Mouse (Mus musculus) 416B (cell line): ENCODE measurements at regions not wholly inside any gene's neighbourhood (a gene's known extent, or its start where the extent isn't known, plus 50 kb on each side); places are given as distances from the start of the nearest gene placed in this dataset.

Experiments
- DNase-seq: peaks from one replicate; pipeline ENCODE4 v3.0.0; 2011; ENCODE audit warnings: low read depth

DNA sequence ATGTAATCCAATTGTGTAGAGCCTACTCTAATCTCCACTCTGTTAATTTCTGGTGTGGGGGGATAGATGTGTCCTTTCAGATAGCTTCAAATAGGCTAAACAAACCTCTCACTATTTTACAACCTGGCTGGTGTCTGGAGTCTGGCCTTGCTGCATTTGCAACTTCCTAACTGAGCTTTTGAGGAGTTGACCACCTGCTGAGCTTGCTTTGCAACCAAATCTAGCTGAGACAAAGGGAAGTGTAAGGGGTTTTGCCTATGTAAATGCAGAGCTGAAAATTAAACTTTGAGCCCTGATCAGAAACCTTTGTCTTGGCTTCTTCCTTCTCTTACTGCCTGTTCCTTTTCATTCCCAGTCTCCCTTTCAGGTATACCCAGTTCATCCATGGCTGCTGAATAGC is 404.3 kb downstream of the Cetn3 start:
- no peak for DNase-seq

- DNase-seq, result no peak
Measured at GRCm38 (mm10) chr13:82200739-82201138, 417.9 kb downstream of the Cetn3 start.

- DNase-seq, result no peak
Measured at GRCm38 (mm10) chr13:82225430-82225829, 442.6 kb downstream of the Cetn3 start.

DNA sequence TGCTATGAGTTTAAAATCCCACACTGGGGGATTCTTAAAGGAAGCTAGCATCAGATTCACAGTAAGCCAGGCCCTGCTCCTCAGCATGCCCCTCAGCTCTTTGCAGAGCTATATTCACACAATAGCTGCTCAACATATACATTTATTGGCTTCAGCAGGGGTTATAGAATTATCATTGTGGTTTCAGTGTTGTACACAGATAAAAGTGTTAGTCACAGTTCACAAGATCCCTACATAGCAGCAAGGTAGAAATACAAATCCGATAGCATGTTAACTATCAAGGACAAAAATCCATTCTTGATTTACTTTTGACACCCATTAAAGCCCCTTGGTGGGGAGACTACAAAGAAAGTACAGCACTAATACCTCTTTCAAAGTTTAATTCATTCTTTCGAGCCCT is 451.0 kb downstream of the Cetn3 start:
- no peak for DNase-seq

DNA sequence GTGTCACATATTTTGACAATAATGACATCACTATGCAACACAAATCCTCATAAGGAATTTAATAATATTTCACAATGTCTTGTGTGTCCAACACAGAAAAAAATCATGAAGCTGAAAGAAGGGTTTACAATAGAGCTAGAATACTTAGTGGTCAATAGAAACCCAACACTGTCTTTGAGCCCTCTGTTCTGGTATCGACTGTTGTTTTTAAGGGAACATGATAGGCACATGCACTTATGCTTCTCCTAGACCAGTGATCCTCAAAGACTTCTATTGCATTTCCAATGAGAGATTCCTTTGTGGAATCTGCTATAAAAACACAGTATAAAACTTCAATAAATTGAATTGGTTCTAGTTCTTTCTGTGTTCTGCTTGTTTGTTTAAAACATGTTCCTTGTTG is 463.4 kb downstream of the Cetn3 start:
- DNase-seq, result no peak

DNA sequence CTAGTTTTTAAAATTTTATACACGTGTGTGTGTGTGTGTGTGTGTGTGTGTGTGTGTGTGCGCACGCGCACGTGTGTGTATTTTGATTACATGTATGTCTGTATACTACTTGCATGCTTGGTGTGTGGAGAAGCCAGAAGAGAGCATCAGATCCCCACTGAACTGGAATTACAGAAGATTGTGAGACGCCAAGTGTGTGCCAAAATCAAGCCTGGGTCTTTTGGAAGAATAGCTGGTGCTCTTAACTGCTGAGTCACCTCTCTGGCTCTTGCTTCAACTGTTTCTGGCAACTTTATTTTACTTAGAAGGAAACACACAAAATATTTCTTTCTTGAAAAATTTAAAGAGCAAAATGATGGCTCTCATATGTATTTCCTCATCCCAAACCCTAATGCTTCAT is 467.5 kb downstream of the Cetn3 start:
- DNase-seq, result peak; percentile 30

DNA sequence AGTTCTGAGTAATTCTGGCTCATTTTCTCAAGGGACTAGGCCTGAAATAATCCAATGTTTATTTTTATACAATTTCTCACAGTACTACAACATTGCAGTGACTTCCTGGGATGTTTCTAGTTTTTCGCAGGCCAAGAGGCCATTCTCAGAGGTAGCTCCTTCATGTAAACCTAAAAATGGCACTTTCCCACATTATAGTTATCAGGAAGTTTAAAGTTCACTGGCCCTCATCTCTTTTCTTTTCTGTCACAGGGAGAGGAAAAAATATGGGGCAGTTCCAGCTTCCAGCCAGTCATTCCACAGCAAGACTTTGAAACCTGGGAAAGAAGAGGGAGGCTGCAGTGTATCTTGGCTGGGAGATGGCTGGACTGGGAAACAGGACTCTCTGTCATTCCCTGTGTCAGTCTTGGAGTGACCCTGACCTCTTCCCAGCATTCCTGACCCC is 475.6 kb downstream of the Cetn3 start:
- DNase-seq, result no peak

GRCm38 (mm10) chr13:82264236-82264635 is 481.4 kb downstream of the Cetn3 start:
- no peak for DNase-seq

DNA sequence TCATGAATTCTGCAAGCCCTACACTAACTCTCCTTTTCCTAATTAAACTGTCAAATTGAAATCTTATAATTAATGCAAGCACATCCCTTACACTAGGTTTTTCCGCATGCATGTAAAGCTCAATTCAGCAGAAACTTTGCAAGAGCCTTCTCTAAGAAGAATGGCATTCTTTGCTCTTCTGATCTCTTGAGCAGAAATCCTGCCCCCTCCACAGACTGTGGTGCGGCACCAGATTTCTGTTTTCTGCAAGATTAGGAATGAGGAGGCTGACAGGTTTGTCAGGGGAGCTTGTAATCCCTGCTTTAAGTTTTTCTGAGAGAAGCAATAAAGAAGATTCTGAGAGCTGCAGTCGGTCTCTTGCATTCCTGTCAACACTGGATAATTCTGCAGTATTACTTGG is 482.3 kb downstream of the Cetn3 start:
- no peak for DNase-seq

DNA sequence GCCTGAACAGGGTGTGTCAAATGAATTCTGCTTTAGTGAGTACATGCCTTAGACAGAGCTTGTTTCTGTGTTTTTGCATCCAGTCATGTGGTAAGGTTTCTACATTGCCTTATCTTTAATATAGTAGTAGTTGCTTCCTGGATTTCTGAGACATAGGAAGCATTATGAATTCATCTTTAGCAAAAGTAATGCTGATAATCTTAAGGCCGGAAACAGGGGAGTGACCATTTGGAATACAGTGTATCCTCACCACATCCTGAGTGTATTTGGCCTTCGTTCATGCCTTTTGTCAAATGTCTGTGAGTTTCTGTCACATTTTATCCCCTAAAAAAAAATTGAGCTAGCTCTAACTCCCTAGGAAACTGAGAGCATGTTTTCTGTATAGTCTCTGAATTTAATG is 482.9 kb downstream of the Cetn3 start:
- DNase-seq, result peak; percentile 96

DNA sequence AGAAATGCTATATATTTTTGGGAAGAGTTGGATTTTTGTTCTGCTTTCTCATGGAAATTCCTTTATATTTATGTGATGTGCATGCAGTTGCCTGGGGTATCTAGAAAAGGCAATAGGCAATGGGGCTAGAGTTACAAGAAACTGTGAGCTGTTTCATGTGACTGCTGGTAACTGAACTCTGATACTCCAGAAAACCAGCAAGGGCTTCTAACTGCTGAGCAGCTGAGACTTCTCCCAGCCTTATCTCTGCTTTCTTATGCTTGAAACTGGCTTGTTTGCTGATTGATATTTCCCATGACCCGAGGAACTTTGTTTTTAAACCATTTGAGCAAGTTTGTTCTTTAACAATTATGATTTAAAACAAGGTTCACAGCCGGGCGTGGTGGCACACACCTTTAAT is 491.9 kb downstream of the Cetn3 start:
- DNase-seq, result no peak

- no peak for DNase-seq
Measured at GRCm38 (mm10) chr13:82276001-82276400, 493.1 kb downstream of the Cetn3 start.

DNA sequence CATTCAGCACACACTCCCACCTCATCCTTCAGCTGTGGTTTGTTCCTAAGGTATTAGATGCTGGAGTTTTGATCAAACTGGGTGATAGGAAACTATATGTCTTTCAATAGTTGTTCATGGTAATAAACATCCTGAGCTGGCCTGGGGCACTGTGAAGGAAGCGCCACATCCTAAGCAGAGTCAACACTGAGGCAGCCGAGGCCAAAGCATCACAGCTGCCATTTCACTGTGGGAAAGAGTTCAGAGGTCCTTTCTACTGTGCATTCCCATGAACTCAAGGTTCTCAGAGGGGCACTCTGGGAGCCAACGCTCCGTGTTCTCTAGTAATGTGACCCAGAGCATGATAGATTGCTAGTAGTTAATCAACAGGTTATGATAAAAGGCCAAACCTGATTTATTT is 497.9 kb downstream of the Cetn3 start:
- no peak for DNase-seq

GRCm38 (mm10) chr13:82295834-82296233 is 513.0 kb downstream of the Cetn3 start:
- no peak for DNase-seq

DNA sequence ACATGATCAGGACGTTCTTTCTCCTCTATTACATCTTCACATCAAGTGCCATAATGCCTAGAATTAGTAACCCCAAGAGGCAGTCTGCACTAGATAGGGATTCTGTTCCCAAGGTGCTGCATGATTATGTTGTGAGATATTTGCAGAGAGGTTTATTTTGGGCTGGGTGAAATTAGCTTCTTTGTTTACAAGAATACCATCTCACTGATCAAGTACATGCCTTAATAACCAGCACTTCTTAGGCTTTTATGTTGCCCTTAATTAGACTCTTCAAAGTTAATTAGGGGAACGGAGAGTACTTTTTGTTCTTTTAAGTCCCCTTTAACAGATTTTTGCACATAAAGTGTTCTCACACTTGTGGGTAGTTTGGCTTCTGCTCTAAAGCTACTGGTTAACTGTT is 521.4 kb downstream of the Cetn3 start:
- no peak for DNase-seq

DNA sequence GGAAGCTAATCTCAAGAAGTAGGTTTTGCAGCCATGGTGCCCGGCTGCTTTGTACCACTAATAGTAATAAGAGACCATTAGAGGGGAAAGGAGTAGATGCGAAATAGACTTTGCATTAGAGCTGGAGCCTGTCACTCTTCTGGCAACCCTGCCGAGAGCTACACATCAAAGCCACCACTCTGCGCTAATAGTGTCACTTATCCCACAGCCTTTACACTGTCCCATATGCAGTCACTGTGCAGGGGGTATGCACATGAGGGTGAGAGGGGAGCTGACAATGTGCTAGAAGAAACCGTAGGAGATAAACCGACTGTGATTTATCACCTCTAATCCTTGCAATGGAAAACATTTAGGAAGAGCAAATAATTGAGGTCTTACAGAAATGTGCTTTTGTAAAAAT is 522.2 kb downstream of the Cetn3 start:
- no peak for DNase-seq

DNA sequence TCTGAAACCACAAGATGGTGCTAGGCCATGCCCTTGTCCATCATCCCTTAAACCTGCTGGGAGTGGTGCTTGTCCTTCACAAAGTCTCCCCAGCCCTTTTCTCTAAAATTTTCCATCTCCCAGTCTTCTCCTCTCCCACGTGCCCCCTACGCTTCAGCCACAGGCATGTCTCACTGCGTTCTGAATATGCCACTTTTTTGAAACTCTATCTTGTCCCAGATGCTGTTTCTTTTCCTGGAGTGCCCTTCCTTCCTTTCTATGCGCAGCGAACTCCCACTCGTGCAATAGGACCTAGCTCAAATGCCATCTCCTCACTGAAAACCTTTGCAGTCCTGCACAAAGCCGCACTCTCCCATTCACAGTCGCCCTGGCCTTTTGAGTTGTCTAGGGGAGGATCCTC is 525.5 kb downstream of the Cetn3 start:
- no peak for DNase-seq

DNA sequence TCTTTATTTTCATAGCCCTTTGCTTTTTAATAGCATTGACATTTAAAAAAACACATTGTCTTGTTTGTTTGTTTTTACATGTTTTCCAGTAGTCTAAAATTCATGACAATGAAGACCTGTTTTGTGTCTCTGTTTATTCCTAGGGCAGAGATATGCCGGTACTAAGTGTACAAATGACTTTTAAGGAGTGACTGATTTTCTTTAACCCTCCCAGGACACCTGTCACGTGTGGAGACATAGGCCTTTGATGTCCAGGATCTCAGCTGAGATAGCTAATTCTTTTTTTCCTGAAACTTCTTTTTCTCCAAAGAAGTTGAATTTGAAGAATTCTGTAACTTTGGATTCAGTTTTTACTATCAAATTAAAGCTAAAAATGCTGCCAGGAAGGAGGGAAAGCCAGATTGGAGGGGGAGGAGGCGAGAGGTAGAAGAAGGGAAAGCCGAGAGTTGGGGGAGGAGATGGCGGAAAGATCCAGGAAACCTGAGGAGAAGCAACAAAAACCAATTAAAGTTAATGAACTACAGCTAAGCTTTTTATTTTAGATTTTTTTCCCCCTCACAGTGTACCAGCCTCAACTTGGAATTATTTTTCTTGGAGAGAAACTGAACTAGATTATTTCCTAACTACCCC is 533.8 kb downstream of the Cetn3 start:
- DNase-seq, result no peak

- DNase-seq, result no peak
Measured at GRCm38 (mm10) chr13:82317203-82317580, 534.3 kb downstream of the Cetn3 start.

DNA sequence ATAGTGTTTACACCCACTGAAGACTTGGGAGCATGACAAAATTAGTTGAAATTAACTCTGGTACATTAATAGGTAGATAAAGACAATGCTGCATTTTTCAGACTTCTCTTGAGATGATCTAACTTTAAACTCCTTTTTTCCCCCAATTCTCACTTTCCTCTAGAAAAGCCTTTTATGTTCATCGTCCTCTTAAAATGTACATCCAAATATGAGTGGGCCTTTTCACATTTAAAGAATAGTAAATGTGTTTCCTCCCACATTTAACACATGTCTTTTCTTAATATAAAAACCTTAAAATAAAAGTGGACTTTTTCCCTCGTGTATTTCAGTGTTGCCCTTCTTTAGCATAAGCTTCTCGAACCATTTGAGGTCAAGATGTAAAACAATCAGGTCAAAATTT is 535.5 kb downstream of the Cetn3 start:
- DNase-seq, result no peak

DNA sequence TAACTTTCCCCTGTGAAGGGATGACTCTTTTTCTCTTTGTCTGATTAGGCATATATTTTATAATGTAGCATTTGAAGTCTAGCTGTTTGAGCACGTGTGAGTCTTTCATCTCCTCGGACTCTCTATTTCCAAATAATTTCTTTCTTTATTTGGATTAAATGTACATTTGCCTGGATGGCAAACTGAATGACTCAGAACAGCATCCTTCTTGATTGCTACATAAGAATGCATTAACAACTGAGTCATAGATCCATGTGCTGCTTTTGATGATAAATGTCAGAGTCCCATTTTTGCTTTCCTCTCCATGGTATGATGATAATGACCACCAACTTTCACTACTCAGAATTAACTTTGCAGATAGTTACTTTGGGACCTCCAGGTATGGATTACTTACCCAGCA is 571.5 kb downstream of the Cetn3 start:
- DNase-seq, result peak; percentile 21

DNA sequence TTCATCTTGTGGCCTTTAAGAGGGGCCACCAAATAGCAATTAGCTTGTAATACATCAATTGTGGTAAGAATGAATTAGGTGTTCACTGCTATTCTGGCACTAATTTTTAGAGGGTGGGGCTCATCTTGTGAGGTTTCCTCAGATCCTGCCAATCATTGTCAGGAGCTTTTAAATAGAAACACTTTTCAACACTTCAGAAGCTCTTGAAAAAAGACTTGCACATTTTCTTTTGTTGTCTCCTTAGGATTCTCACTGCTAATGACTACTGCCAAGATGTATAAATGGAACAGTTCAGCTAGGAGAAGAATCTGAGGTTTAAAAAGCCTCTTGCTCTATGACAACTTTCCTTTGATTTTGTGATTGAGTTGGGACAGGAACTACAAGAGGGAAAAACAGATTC is 572.4 kb downstream of the Cetn3 start:
- DNase-seq, result no peak

- DNase-seq, result no peak
Measured at GRCm38 (mm10) chr13:82359442-82359841, 576.6 kb downstream of the Cetn3 start.

- no peak for DNase-seq
Measured at GRCm38 (mm10) chr13:82360711-82361110, 577.8 kb downstream of the Cetn3 start.

- peak; percentile 14 for DNase-seq
Measured at GRCm38 (mm10) chr13:82361379-82361778, 578.5 kb downstream of the Cetn3 start.
